Mouse (Mus musculus) liver, embryonic 16.5 days (tissue): ENCODE measurements around the gene Smc3. TPM values are rescaled to one million over a fixed set of nuclear protein-coding genes. Genes with fewer than 3 reads are reported as not detected.

Experiments used
- ATAC-seq: fragments of 200-750 bp; cut with Nextera tagmentation; 2 replicates; pipeline ENCODE4 v1.8.0; 2017; ENCODE audit warnings: low read depth, mild to moderate bottlenecking, moderate number of reproducible peaks, moderate library complexity
- H3K27ac ChIP-seq: fragments of 300-500 bp; sonication (generic); 2 replicates; pipeline ENCODE4 v1.5.1; 2014; ENCODE audit warnings: mild to moderate bottlenecking, low read length
- H3K27me3 ChIP-seq: fragments of 300-500 bp; sonication (generic); 2 replicates; pipeline ENCODE4 v1.6.1; 2014; ENCODE audit warnings: low read depth, low read length, mixed read lengths; ENCODE audit not compliant: control insufficient read depth, insufficient read depth
- H3K36me3 ChIP-seq: fragments of 300-500 bp; sonication (generic); 2 replicates; pipeline ENCODE4 v1.6.1; 2014; ENCODE audit warnings: mild to moderate bottlenecking; ENCODE audit not compliant: control insufficient read depth, insufficient read depth
- H3K4me1 ChIP-seq: fragments of 300-500 bp; sonication (generic); 2 replicates; pipeline ENCODE4 v1.6.1; 2014; ENCODE audit warnings: low read depth, low read length, mixed read lengths; ENCODE audit not compliant: control insufficient read depth
- H3K4me2 ChIP-seq: fragments of 300-500 bp; sonication (generic); 2 replicates; pipeline ENCODE4 v1.6.1; 2014; ENCODE audit warnings: low read depth, low read length, mixed read lengths
- H3K4me3 ChIP-seq: fragments of 300-500 bp; sonication (generic); 2 replicates; pipeline ENCODE4 v1.5.1; 2014; ENCODE audit warnings: low read depth, mild to moderate bottlenecking, low read length
- H3K9ac ChIP-seq: fragments of 300-500 bp; sonication (generic); 2 replicates; pipeline ENCODE4 v1.6.1; 2014; ENCODE audit warnings: low read depth, low read length
- H3K9me3 ChIP-seq: fragments of 300-500 bp; sonication (generic); replicated peaks from 2 replicates; pipeline ENCODE4 v1.6.1; 2016; ENCODE audit warnings: low read length; ENCODE audit not compliant: control insufficient read depth
- WGBS: fragments of 180-500 bp; shearing (Covaris S2); extraction: QIAGEN DNeasy Blood & Tissue Kit; methylation state at CpG from one replicate; pipeline ENCODE4 v1.1.7; 2014; ENCODE audit not compliant: insufficient replicate concordance; 5-methylcytosine and 5-hydroxymethylcytosine counted together
- polyA plus RNA-seq: library from polyadenylated mRNA; unstranded; fragments of >200 nt; fragmentation: Nextera tagmentation; extraction: Ambion mirVana; gene quantifications from 2 replicates; pipeline ENCODE4 v1.2.1, GENCODE M21; 2015

The Smc3 gene
- polyA plus RNA-seq, 1 experiment from 2014 or later, result 27.4 TPM

DNA sequence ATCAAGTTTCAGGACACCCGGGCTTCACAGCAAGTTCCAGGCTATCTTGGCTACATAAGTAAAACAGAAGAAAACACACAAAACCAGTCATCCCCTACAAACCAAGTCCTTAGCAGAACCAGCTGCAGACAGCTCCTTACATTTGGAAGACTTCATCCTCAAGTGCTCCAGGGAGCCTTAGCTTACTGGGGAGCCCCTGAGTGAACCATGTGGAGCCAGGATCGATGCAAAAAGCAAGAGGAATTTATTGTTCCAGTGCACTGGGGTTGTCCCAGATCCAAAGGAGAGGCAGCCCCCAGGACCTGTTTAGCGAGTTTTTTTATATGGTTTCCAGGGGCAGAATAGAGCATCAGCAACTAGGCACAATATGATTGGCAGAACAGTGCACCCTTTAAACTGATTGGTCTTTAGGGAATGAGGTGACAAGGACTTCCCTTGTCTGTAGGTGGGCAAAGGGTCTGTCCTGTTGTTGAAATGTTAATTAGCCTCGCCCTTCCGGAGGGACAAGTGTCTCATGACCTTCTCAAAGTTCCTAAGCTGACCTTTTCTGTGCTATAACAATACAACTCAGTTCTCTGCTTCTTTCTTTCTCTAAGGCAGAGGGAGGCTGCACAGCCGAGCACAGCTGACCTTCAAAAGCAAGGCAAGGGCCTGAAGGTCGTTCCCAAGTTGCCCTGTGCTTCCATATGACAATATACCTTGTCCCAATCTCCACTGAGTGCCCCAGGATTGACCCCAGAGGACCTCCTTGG is 3.3 kb upstream of the Smc3 start:
- Histone ChIP-seq H3K9me3 (no peaks in the 10 kb centered on the region), H3K4me3 (no peak overlapping the region), H3K9ac (no peak overlapping the region), H3K27me3 (no peaks in the 10 kb centered on the region), H3K4me1 (peaks cover 6% of the 10 kb centered on the region), H3K36me3 (no peaks in the 10 kb centered on the region), H3K27ac (no peak overlapping the region), H3K4me2 (no peak overlapping the region)
- WGBS, result 54% methylated on average over 7 of the region's 7 CpGs
- no peak for ATAC-seq

DNA sequence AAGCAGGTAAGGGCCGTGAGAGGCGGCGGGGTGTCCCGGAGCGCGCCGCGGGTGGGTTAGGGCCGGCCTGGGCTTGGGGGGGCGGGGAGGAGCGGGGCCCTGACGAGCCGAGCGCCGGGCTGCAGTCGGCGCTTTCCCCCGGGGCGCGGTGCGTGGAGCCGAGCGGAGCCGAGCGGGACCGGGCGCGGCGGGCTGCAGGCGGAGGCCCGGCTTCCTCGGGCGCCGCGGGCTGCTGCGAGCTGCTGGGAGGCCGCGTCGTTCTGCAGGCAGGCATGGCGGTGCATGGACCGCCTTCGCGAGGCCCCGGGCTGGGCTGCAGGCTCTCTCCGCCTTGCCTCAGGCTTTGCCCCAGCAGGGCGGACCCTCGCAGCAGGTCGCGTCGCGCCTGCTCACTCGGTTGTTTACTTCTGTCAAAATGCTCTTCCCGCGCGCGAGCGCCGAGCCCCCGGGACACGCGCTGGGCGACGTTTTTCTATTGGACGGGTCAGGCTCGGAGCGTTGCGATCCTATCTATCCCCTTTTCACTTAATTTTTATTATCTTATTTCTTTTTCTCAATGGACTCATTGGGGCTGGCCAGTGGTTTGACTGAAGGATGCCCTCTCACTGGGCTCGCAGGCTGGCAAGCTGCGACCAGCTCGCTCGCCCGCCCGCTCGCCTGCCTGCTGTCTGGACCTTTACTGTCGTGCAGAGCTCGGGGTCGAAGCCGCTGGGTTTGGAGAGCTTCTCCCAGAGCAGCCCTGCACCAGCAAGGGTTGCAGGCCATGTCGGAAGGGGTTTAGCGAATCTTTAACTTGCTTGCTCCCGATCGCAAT is 558 bp downstream of the Smc3 start:
- Histone ChIP-seq H3K36me3 (peaks cover 8% of the 10 kb centered on the region; the same call in 1 of the 2 replicates), H3K4me1 (peaks cover 16% of the 10 kb centered on the region), H3K9me3 (no peaks in the 10 kb centered on the region), H3K27me3 (no peaks in the 10 kb centered on the region), H3K4me3 (peak overlapping the region; percentile 100), H3K27ac (peak overlapping the region; percentile 97), H3K9ac (peak overlapping the region; percentile 99), H3K4me2 (peak overlapping the region; percentile 62)
- peak; percentile 64 for ATAC-seq
- WGBS, result under 1% methylated on average over 71 of the region's 82 CpGs

DNA sequence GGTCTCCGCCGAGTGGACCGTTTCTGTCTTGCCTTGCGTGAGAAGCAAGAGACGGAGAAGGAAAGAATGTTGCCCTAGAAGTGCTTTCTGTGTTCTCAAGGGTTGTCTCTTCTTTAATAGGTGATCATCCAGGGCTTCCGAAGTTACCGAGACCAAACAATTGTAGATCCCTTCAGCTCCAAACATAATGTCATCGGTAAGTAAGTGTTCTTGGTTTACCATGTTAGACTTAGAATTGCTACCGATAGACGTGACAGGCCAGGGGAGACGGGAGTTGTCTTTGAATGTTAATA is 1.1 kb downstream of the Smc3 start:
- Histone ChIP-seq H3K36me3 (peaks cover 8% of the 10 kb centered on the region; the same call in 1 of the 2 replicates), H3K9ac (peak overlapping the region; percentile 99), H3K4me1 (peaks cover 16% of the 10 kb centered on the region), H3K27me3 (no peaks in the 10 kb centered on the region), H3K4me3 (peak overlapping the region; percentile 100), H3K27ac (peak overlapping the region; percentile 97), H3K9me3 (no peaks in the 10 kb centered on the region), H3K4me2 (peak overlapping the region; percentile 62)
- ATAC-seq, result no peak
- 6% methylated on average over 11 of the region's 11 CpGs for WGBS

GRCm38 (mm10) chr19:53608921-53609320 is 8.7 kb downstream of the Smc3 start:
- Histone ChIP-seq H3K9ac (no peak overlapping the region), H3K27ac (no peak overlapping the region), H3K36me3 (peaks cover 14% of the 10 kb centered on the region), H3K4me3 (no peak overlapping the region), H3K27me3 (no peaks in the 10 kb centered on the region), H3K9me3 (no peaks in the 10 kb centered on the region), H3K4me1 (peaks cover 7% of the 10 kb centered on the region), H3K4me2 (no peak overlapping the region)
- WGBS, result 75% methylated on average over 6 of the region's 6 CpGs
- ATAC-seq, result no peak

- no peak overlapping the region for H3K4me2 ChIP-seq
- H3K27me3 ChIP-seq, result no peaks in the 10 kb centered on the region
- H3K36me3 ChIP-seq, result peaks cover 60% of the 10 kb centered on the region
- no peaks in the 10 kb centered on the region for H3K4me1 ChIP-seq
- H3K9ac ChIP-seq, result no peak overlapping the region
- no peak overlapping the region for H3K27ac ChIP-seq
- no peak for ATAC-seq
- H3K4me3 ChIP-seq, result no peak overlapping the region
- WGBS, result 88% methylated on average over 13 of the region's 13 CpGs
- H3K9me3 ChIP-seq, result no peaks in the 10 kb centered on the region
Measured at GRCm38 (mm10) chr19:53621681-53622080, 21.5 kb downstream of the Smc3 start.

GRCm38 (mm10) chr19:53638041-53638440 is 37.8 kb downstream of the Smc3 start:
- Histone ChIP-seq H3K36me3 (peaks cover 66% of the 10 kb centered on the region), H3K4me1 (no peaks in the 10 kb centered on the region), H3K9me3 (no peaks in the 10 kb centered on the region), H3K4me2 (no peak overlapping the region), H3K9ac (no peak overlapping the region), H3K27ac (no peak overlapping the region), H3K4me3 (no peak overlapping the region), H3K27me3 (no peaks in the 10 kb centered on the region)
- ATAC-seq, result no peak
- WGBS, result 82% methylated on average over 2 of the region's 2 CpGs

- Histone ChIP-seq H3K4me3 (no peak overlapping the region), H3K36me3 (peaks cover 63% of the 10 kb centered on the region), H3K27ac (no peak overlapping the region), H3K4me2 (no peak overlapping the region), H3K27me3 (no peaks in the 10 kb centered on the region), H3K4me1 (no peaks in the 10 kb centered on the region), H3K9me3 (no peaks in the 10 kb centered on the region), H3K9ac (no peak overlapping the region)
- WGBS, result 87% methylated on average over 8 of the region's 8 CpGs
- no peak for ATAC-seq
Measured at GRCm38 (mm10) chr19:53638727-53639126, 38.5 kb downstream of the Smc3 start.

- no peak overlapping the region for H3K4me2 ChIP-seq
- H3K9me3 ChIP-seq, result no peaks in the 10 kb centered on the region
- H3K27ac ChIP-seq, result no peak overlapping the region
- H3K4me1 ChIP-seq, result no peaks in the 10 kb centered on the region
- no peak overlapping the region for H3K9ac ChIP-seq
- WGBS, result 87% methylated on average over 9 of the region's 9 CpGs
- H3K4me3 ChIP-seq, result no peak overlapping the region
- no peaks in the 10 kb centered on the region for H3K27me3 ChIP-seq
- H3K36me3 ChIP-seq, result peaks cover 56% of the 10 kb centered on the region
- ATAC-seq, result no peak
Measured at GRCm38 (mm10) chr19:53644020-53644595, 43.9 kb downstream of the Smc3 start.

GRCm38 (mm10) chr19:53647301-53647700 is 47.1 kb downstream of the Smc3 start:
- H3K9me3 ChIP-seq, result no peaks in the 10 kb centered on the region
- peaks cover 2% of the 10 kb centered on the region; the same call in 1 of the 2 replicates for H3K4me1 ChIP-seq
- peaks cover 32% of the 10 kb centered on the region for H3K36me3 ChIP-seq
- H3K27ac ChIP-seq, result no peak overlapping the region
- no peak overlapping the region for H3K9ac ChIP-seq
- H3K4me2 ChIP-seq, result no peak overlapping the region
- no peak overlapping the region for H3K4me3 ChIP-seq
- H3K27me3 ChIP-seq, result no peaks in the 10 kb centered on the region
- 81% methylated on average over 9 of the region's 9 CpGs for WGBS
- no peak for ATAC-seq
